Mouse (Mus musculus): ENCODE data around the gene Prm3. TPM values are rescaled to one million over a fixed set of nuclear protein-coding genes. Genes with fewer than 3 reads are reported as not detected.

Prm3 gene
- polyA plus RNA-seq, 1 experiment from 2014 or later: not detected

DNA sequence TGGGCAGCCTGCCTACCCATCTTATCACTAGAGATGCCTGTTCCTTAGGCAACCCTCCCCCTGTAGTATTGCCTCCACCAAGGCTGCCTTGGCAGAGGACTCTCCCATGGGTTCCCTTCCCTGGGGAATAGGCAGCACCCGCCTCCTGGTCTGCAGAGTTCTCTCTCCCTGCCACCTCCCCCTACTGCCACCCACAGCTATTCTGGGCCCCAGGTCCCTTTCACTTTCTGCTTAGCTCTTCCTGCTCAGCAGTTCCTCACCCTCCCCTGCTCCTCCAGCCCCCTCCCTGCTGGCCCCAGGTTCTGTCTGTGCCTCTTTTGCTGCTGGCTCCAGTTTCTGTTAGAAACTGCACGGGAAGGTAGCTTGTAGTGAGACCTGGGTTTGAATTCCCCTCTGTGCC is 21.1 kb downstream of the Prm3 start:
- ATAC-seq (ENCODE audit: low read depth): no peak
- no peak overlapping the region for H3K9ac ChIP-seq
- H3K27ac ChIP-seq: no peak overlapping the region
- 14% methylated on average over 2 of the region's 2 CpGs for WGBS (ENCODE audit: insufficient replicate concordance)
- no peak for DNase-seq
- 0 out of 2 replicates have a peak, but pooled peaks cover 8% of the 10 kb centered on the region for H3K27me3 ChIP-seq
- no peak overlapping the region for H3K4me2 ChIP-seq
- no peak overlapping the region for H3K4me3 ChIP-seq (replicated peaks)
- H3K9me3 ChIP-seq (replicated peaks): no peaks in the 10 kb centered on the region
- peaks cover 47% of the 10 kb centered on the region for H3K4me1 ChIP-seq (replicated peaks)
- no peaks in the 10 kb centered on the region for H3K36me3 ChIP-seq

DNA sequence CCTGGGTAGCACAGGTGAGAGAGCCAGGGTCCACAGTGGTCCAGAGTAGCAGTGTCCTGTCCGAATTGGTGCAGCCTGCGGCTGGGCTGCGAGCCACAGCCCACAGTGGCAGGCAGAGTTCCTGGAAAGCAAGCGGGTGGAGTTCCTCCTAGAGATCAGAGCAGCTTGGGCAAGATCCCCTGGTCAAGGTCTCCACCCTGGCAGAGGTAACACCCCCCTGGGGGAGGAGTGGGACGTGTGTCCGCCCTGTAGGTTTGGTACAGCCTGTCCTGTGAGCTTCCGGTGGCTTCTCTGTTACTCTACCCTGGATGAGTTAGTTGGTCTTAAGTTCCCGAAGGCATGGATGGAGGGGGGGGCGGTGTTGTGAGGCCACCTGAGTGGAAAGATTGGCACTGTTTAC is 21.9 kb downstream of the Prm3 start:
- ATAC-seq (ENCODE audit: low read depth) (peak; percentile 35; the same call in 1 of the 2 replicates), DNase-seq (no peak)
- H3K36me3 ChIP-seq: no peaks in the 10 kb centered on the region
- H3K27ac ChIP-seq: no peak overlapping the region
- peaks cover 44% of the 10 kb centered on the region for H3K4me1 ChIP-seq (replicated peaks)
- H3K9me3 ChIP-seq (replicated peaks): no peaks in the 10 kb centered on the region
- peak overlapping the region; percentile 11; the same call in 1 of the 2 replicates for H3K4me2 ChIP-seq
- H3K4me3 ChIP-seq (replicated peaks): no peak overlapping the region
- 22% methylated on average over 9 of the region's 9 CpGs for WGBS (ENCODE audit: insufficient replicate concordance)
- peaks cover 11% of the 10 kb centered on the region for H3K27me3 ChIP-seq
- no peak overlapping the region for H3K9ac ChIP-seq

DNA sequence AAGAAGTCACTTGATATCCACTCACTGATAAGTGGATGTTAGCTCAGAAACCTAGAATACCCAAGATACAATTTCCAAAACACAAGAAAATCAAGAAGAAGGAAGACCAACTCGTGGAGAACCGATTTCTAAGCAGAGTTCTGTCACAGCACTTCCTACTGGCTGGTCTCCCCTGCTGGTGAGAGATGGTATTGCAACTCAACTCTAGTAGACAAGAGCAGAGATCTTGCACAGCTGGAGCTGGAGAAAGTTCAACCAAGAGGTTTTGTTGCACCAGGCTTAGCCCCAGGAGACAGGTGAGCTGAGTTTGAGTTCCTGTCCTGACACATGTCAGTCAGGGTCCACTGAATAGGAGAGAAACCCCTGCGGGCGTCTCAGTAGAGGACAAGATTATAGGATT is 23.6 kb downstream of the Prm3 start:
- Histone ChIP-seq H3K27ac (no peak overlapping the region), H3K36me3 (no peaks in the 10 kb centered on the region), H3K27me3 (peaks cover 13% of the 10 kb centered on the region), H3K9ac (no peak overlapping the region), H3K9me3 (replicated peaks) (no peaks in the 10 kb centered on the region), H3K4me2 (no peak overlapping the region), H3K4me1 (replicated peaks) (peaks cover 37% of the 10 kb centered on the region), H3K4me3 (replicated peaks) (no peak overlapping the region)
- DNase-seq (peak; percentile 45), ATAC-seq (ENCODE audit: low read depth) (no peak)
- WGBS (ENCODE audit: insufficient replicate concordance): 39% methylated on average over 4 of the region's 4 CpGs

DNA sequence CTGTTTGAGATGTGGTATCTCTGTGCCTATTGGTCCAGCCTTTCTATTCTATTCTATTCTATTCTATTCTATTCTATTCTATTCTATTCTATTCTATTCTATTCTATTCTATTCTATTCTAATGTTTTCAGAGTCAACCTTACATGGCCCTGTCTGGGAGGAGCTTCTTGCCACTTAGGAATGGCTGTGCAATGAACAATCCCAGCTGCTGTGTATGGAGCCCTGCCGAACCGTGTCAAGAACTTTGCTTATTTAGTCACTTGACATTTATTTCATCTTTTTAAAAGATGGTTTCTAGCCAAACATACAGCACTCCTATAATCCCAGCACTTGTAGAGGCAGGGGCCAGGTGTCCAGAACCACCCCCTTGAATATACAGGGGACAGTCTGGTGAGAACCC is 26.4 kb downstream of the Prm3 start:
- Histone ChIP-seq H3K9me3 (replicated peaks) (no peaks in the 10 kb centered on the region), H3K36me3 (no peaks in the 10 kb centered on the region), H3K9ac (no peak overlapping the region), H3K4me2 (no peak overlapping the region), H3K4me1 (replicated peaks) (peaks cover 13% of the 10 kb centered on the region), H3K4me3 (replicated peaks) (no peak overlapping the region), H3K27ac (no peak overlapping the region), H3K27me3 (peaks cover 22% of the 10 kb centered on the region)
- DNase-seq: no peak
- no peak for ATAC-seq (ENCODE audit: low read depth)
- WGBS (ENCODE audit: insufficient replicate concordance): 21% methylated on average over 2 of the region's 2 CpGs

DNA sequence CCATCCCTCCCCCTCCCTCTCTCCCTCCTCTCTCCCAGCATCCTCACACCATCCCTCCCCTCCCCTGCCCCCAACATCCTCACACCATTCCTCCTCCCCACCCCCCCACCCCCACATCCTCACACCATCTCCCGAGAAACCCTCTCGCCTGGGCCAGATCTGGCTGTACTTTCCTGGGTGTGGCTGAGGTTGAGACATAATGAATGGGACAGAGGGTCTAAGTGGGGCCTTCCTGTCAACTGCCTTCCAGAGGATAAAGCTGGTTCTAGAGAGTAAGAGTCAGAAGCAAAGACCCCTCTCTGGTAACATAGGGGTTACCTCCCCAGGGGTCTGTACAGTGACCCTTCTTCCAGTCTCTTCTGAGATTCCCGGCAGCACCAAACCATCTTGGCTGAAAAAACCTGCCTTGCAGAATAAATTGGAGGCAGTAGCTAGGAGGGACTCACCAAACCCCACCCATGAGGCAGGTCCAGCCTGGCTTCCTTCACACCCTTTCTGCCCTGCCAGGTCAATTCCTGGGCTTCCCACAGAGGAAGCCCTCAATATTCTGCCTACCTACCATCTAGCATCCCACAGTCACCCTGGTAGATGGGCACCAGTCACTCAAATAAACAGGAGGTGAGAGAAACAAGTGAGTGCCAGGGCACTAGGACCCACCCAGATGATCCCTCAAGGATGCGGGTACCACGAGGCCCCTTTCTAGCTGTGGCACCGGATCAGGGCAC is 27.0 kb downstream of the Prm3 start:
- H3K36me3 ChIP-seq: no peaks in the 10 kb centered on the region
- no peak for ATAC-seq (ENCODE audit: low read depth)
- peaks cover 6% of the 10 kb centered on the region for H3K4me1 ChIP-seq (replicated peaks)

DNA sequence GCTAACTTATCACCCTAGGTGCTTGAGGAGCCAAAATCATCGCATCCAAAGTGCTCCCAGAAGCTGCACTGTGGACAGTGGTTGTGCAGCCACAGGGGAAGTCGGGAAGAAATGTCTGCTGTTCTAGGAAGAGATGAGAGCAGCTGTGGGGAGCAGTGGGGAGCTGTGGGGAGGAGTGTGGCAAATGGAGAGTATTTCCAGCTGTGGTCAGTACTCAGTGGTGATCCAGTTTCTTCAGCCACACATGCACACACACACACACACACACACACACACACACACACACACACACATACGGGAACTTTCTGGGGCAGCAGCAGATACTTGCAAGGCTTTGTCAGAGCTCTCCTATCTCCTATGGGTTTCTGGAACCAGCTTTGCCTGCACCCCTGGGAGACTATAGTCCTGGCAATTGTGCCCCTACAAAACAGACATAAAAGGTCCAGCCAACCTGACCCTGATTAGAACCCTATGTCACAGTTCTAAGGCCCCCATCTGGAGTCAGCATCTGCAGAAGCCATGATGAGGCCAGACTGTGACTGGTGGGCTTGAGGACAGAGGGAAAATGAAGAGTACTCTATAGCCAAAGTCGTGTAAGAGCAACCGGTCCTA is 28.0 kb downstream of the Prm3 start:
- DNase-seq: no peak
- Histone ChIP-seq H3K27me3 (peaks cover 14% of the 10 kb centered on the region), H3K36me3 (no peaks in the 10 kb centered on the region), H3K4me3 (replicated peaks) (no peak overlapping the region), H3K27ac (no peak overlapping the region), H3K4me1 (replicated peaks) (no peaks in the 10 kb centered on the region), H3K4me2 (no peak overlapping the region), H3K9me3 (replicated peaks) (no peaks in the 10 kb centered on the region), H3K9ac (no peak overlapping the region)
- WGBS (ENCODE audit: insufficient replicate concordance): 56% methylated on average over 5 of the region's 5 CpGs
- ATAC-seq (ENCODE audit: low read depth): no peak

More for the DNA sequence above, 27.0 kb downstream of the Prm3 start:
- Histone ChIP-seq H3K4me2 (no peak overlapping the region), H3K27ac (no peak overlapping the region), H3K9ac (no peak overlapping the region), H3K27me3 (peaks cover 17% of the 10 kb centered on the region), H3K9me3 (replicated peaks) (no peaks in the 10 kb centered on the region), H3K4me3 (replicated peaks) (no peak overlapping the region)
- DNase-seq: no peak
- WGBS (ENCODE audit: insufficient replicate concordance): 35% methylated on average over 6 of the region's 6 CpGs

DNA sequence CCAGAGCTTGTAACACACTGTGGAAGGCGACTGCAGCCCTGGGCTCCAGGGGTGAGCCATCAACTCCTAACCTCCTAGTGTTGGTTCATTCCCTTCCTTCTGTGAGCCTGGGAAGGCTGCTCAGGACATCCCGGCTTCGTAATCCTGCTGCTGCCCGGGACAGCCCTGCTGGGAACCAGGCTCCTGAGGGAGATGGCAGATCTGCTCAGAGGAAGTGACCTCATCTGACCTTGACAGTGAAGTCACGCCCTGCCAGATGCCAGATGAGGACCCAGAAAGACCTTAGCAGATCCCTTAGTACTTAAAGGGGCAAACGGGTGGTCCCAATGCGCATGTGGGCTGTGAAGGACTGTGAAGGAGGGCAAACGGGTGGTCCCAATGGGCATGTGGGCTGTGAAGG is 29.5 kb downstream of the Prm3 start:
- Histone ChIP-seq H3K4me2 (no peak overlapping the region), H3K9me3 (replicated peaks) (no peaks in the 10 kb centered on the region), H3K36me3 (no peaks in the 10 kb centered on the region), H3K27me3 (peaks cover 14% of the 10 kb centered on the region), H3K4me1 (replicated peaks) (no peaks in the 10 kb centered on the region), H3K9ac (no peak overlapping the region), H3K4me3 (replicated peaks) (no peak overlapping the region), H3K27ac (no peak overlapping the region)
- WGBS (ENCODE audit: insufficient replicate concordance): 56% methylated on average over 8 of the region's 8 CpGs
- DNase-seq: no peak
- no peak for ATAC-seq (ENCODE audit: low read depth)

DNA sequence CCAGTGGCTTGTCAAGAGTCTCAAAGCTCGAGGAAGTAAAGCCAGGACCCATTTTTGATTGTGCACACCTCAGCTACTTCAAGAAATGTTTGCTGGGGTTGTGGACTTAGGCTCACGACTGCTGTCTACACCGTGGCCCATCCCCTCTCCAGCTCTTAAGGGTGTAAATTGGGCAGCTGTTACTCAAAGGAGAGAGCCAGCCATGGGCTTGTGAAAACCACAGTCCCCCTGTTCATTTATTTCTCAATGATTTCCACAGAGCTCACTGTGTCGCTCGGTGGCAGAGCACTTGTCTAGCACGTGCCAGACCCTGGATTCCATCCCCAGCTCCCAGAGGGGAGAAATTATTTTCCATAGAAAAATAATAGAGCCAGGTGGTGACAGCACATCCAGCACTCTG is 34.5 kb downstream of the Prm3 start:
- 53% methylated on average over 6 of the region's 6 CpGs for WGBS (ENCODE audit: insufficient replicate concordance)
- ATAC-seq (ENCODE audit: low read depth) (no peak), DNase-seq (no peak)
- H3K36me3 ChIP-seq: no peaks in the 10 kb centered on the region
- no peak overlapping the region for H3K27ac ChIP-seq
- no peaks in the 10 kb centered on the region for H3K9me3 ChIP-seq (replicated peaks)
- H3K27me3 ChIP-seq: peaks cover 8% of the 10 kb centered on the region; the same call in 1 of the 2 replicates
- no peaks in the 10 kb centered on the region for H3K4me1 ChIP-seq (replicated peaks)
- no peak overlapping the region for H3K4me3 ChIP-seq (replicated peaks)
- no peak overlapping the region for H3K4me2 ChIP-seq
- no peak overlapping the region for H3K9ac ChIP-seq

DNA sequence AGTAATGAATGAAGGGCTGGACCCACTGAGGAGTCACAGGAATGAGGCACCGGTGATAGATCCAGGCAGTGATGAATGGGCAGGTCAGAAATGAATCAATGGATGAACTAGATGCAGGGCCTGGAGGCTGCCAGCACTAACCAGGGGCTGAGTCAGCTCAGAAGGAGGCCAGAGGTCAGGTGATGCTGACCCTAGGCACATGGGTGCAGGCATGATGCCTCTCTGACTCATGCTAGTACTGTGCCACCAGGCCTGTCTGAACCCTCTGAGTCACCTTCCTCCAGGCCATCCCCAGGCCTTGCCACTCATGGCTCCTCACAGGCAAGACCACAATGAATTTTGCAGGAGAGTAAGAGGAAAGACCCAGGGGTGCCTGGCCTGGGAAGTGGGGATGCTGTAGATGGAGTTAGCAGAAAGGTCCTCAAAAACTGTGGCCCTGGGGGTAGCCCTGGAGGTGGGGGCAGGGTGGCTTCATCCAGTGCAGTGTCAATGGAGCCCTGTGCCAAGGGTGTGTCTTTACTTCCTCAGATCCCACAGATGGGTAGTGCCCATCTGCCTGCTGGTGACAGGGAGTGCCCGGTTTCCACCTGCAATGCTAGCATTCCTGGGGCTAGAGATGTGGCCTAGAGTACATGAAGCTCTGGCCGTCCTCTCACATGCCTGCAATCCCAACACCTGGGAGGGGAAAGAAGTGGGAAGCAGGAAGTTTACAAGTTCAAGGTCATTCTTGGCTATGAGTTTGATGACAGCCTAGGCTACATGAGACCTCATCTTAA is 36.0 kb downstream of the Prm3 start:
- WGBS (ENCODE audit: insufficient replicate concordance): 67% methylated on average over 3 of the region's 3 CpGs
- H3K27ac ChIP-seq: no peak overlapping the region
- no peaks in the 10 kb centered on the region for H3K4me1 ChIP-seq (replicated peaks)
- H3K36me3 ChIP-seq: no peaks in the 10 kb centered on the region
- H3K4me3 ChIP-seq (replicated peaks): no peak overlapping the region
- no peaks in the 10 kb centered on the region for H3K9me3 ChIP-seq (replicated peaks)
- H3K4me2 ChIP-seq: no peak overlapping the region
- peaks cover 1% of the 10 kb centered on the region; the same call in 1 of the 2 replicates for H3K27me3 ChIP-seq
- ATAC-seq (ENCODE audit: low read depth) (no peak), DNase-seq (no peak)
- H3K9ac ChIP-seq: no peak overlapping the region

DNA sequence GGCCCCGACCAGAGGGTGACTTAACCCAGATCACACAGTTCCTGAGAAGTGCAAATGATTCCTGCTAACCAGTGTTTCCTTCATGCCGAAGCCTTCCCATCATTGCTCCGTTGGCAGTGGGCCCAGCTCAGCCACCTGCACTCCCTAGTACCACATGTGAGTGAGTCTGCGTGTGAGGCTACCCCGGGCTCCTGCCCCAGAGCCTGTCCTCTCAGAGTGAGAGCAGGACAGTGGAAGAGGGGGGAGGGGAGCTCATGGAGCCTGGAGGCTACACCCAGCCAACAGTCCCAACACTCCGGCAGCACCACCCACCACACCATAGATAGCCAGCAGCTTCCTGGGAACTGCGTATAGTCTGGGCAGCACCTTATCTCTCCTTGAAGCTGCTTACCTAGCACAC is 40.9 kb downstream of the Prm3 start:
- WGBS (ENCODE audit: insufficient replicate concordance): 68% methylated on average over 7 of the region's 7 CpGs
- ATAC-seq (ENCODE audit: low read depth) (no peak), DNase-seq (no peak)
- no peaks in the 10 kb centered on the region for H3K27me3 ChIP-seq
- no peaks in the 10 kb centered on the region for H3K36me3 ChIP-seq
- H3K9me3 ChIP-seq (replicated peaks): no peaks in the 10 kb centered on the region
- no peak overlapping the region for H3K4me3 ChIP-seq (replicated peaks)
- 0 out of 2 replicates have a peak, but pooled peaks cover 3% of the 10 kb centered on the region for H3K4me1 ChIP-seq (replicated peaks)
- H3K9ac ChIP-seq: no peak overlapping the region
- H3K4me2 ChIP-seq: no peak overlapping the region
- no peak overlapping the region for H3K27ac ChIP-seq

DNA sequence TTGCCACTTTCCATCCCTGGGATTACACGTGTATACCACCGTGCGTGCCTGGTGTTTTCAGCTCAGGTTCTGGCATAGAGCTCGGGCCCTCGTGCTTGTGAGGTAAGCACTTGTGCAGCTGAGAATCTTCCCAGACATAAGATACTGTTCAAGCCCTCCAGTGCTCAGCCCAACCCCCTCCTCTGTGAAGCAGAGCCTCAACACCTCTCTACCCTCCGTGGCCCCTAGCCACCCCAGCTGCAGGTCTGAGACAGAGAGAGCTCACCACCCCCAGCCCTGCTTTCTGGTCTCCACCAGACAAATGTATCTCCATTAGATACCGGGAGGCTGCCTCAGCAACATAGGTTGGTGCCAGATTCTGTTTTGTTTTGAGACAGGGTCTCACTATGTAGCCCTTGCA is 41.5 kb downstream of the Prm3 start:
- H3K4me2 ChIP-seq: no peak overlapping the region
- no peaks in the 10 kb centered on the region for H3K27me3 ChIP-seq
- 55% methylated on average over 7 of the region's 7 CpGs for WGBS (ENCODE audit: insufficient replicate concordance)
- H3K4me3 ChIP-seq (replicated peaks): no peak overlapping the region
- no peaks in the 10 kb centered on the region for H3K36me3 ChIP-seq
- no peak overlapping the region for H3K9ac ChIP-seq
- no peak overlapping the region for H3K27ac ChIP-seq
- H3K9me3 ChIP-seq (replicated peaks): no peaks in the 10 kb centered on the region
- ATAC-seq (ENCODE audit: low read depth): no peak
- no peak for DNase-seq
- 0 out of 2 replicates have a peak, but pooled peaks cover 3% of the 10 kb centered on the region for H3K4me1 ChIP-seq (replicated peaks)
